Mouse (Mus musculus) CD8-positive naive resting alpha-beta T cell, adult 2 months (primary cell): ENCODE data around the gene Tktl2.

Source experiments
- DNase-seq, 2 experiments: peaks; one replicate each; pipeline ENCODE4 v3.0.0; 2022; ENCODE audit warnings: low read depth in 2 of 2, low spot score in 2 of 2

Tktl2 gene

DNA sequence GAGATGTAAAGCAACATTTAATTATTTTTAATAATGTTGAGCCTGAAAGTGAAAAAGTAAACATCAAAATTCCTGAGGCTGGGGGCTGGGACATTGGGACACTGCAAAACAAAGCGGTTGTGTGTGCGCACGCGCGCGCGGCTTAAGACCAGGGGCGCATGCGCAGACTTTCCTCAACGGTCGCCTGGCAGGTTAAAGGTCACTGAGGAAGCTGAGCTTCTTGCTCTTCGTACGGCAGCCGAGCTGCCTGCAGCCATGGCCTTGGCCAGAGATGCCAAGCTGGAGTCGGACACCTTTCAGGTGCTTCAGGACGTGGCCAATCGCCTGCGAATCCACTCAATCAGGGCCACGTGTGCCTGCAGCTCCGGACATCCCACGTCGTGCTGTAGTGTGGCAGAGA is at the start of gene Tktl2:
Tktl2 (plus strand) TSS at position 220 of the 400 bp plus-strand sequence.
- DNase-seq: no peak

DNA sequence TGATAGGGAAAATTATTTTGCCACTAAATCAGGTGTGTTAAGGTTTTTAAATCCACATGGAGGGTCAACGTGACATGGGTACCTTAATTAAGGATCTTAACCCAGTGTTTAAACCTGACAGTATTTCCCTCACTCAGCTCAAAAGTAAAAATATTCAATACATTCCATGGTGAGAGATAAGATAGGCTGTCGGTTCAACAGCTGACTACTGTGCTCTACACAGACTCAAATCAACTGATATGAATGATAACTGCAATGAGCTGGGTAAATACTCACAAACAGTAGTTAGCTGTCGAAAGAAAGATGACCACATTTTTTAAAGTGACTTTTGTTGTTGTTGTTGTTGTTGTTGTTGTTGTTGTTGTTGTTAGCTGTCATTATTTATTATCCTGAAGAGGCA is 41.7 kb upstream of the Tktl2 start:
- no peak for DNase-seq

DNA sequence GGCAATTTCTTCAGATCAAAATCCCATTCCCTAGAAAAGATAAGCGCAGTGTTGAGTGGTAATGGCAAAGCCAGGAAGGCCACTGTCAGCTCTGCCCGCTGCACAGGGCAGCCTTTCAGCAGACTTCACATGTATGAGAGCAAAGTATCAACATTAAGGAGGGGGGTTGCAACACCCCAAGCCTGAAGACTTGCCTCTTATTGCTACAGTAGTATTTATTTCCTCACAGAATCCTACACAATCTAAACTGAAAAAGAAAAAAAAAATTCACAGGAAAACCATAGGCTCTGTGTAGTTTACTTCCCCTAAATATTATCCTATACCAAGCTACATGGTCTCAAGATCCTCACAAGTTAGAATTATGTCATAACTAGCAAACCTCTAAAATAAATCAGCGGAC is 34.7 kb upstream of the Tktl2 start:
- DNase-seq: no peak

- peak; percentile 75 for DNase-seq
These were observed 25.3 kb upstream of the Tktl2 start, which contains the start of gene Tma16 for GRCm38 (mm10) chr8:66486084-66486763. Gene Tma16 (minus strand): TSS chr8:66486530.

- DNase-seq: no peak
These were observed 23.0 kb upstream of the Tktl2 start for GRCm38 (mm10) chr8:66488556-66488955.

- DNase-seq: no peak
These were observed 20.9 kb upstream of the Tktl2 start for GRCm38 (mm10) chr8:66490624-66491023.

DNA sequence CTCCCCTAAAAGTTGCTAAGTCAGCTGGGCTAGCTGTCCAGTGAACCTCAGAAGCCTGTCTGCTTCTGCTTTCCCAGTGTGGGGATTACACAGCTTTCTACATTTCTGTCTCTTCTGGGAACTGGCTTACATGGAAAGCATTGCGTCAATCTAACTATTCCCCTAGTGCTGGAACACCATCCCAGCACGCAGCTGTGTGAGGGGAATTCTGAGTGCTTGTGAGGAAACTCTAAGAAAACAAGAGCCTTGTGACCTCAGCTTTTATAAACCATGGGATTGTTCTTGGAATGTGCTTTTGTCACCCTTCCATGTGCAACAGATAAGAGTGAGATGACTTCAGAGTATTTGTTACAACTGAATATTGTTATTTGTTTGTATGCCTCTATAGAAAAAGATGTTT is 17.1 kb upstream of the Tktl2 start:
- DNase-seq: no peak

GRCm38 (mm10) chr8:66495726-66496125 is 15.8 kb upstream of the Tktl2 start:
- DNase-seq: peak; percentile 21 to 50

DNA sequence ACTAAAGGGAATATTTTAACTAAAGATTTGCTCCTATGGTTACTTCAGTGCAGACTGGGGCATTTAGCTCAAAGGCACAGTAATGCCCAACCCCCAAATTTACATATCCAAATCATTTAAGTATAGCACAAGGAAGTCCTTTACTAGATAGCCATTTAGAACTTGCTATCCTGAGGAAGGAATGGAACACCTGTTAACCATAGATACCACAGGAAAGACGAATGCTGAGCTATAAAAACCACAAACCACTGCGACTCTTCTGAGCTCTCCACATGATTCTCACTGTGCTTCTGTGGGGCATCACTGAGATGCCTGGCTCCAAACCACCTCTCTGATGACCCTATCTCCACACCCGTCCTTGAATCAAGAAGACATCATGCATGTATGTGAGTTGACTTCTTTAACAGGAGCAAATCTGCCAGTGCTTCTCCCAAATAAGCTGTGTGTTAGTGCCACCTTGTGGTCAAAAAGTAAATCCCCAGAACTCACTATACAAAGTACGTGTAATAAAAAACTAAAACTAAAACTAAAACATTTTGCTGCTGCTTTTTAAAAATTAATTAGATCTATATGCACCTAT is 14.5 kb upstream of the Tktl2 start:
- DNase-seq: peak; percentile 14 to 16

DNA sequence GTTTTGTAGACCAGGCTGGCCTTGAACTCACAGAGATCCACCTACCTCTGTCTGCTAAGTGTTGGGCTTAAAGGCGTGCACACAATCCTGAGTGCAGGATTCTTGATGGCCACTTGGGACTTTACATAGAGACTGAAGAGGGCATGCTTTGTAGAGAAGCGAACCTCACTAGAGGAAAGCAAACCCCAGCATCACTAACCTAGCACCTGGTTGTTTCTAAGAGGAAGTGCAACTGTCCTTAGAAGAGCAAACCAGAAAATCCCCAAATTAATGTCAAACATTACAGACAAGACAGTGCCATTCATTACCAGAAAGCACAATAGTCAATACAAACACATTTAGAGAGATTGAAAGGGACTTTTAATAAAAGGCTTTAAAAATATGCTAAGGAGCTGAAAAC is 8.2 kb upstream of the Tktl2 start:
- DNase-seq: no peak

DNA sequence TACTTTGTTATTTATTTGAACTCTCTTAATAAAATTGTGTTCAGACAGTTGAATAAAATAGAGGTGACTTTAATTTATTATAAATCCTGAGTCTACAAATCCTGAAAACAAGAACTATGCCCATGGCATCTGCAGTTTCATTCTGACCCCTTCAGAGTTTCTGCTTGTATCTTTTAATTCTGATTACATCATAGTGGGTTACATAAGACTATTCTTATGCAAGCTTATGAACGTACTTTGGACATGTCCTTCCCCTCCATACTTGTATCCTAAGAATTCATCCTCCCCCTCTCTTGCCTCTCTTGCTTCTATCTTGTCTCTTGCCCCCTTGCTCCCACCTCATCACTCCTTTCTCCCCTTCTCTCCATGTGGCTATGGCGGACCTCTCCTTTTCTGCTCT is 7.6 kb downstream of the Tktl2 start:
- DNase-seq: no peak

DNA sequence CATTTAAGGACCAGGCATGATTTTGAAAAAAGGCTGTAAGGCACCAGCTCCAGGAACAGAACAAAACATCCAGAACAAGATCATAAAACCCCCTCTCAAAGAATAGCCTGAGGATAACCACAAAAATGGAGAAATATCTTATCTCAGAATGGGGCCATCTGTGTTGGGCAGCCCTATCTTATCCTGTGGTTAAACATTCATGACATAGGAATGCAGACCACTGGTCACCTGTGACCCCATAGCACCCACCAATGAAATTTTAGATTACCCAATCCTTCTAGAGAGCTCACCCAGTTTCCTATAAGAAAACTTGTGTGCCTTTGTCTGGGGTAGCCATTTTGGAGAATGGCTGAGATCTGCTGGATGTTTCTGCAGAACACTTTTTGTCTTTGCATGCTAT is 9.0 kb downstream of the Tktl2 start:
- DNase-seq: no peak

DNA sequence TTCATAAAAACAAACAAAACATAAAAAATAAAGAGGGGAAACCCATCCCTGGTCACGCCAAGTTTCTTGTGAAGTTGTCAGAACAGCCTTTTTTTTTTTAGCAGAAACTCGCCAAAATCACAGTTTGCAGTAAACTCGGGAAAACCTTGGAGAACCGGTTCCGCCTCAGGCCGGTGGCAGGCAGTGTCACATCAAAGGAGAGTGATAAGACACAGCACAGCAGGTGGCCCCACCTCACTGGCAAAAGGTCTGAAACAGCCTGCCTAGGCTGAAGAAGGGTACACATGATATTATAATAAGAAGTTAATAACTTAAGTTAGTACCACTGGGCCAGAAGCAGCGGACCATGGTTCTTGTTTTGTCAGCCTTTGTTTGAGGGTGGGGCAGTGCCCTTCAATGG is 38.5 kb downstream of the Tktl2 start:
- no peak for DNase-seq
